Mouse (Mus musculus) spleen, adult 2 months (tissue): ENCODE data around the gene 4933405L10Rik.

Experiments used
- CTCF ChIP-seq: fragments of 200-500 bp; IDR thresholded peaks from 2 replicates; pipeline ENCODE4 v1.5.1; 2011; ENCODE audit warnings: mild to moderate bottlenecking, inconsistent platforms; ENCODE audit not compliant: insufficient read depth, insufficient read length, insufficient replicate concordance; ENCODE audit errors: extremely low read depth
- POLR2A ChIP-seq: fragments of 200-500 bp; IDR thresholded peaks from 2 replicates; pipeline ENCODE4 v1.6.1; 2011; ENCODE audit warnings: low read depth, low read length, inconsistent platforms

GRCm38 (mm10) chr8:105754688-105755087 lies 47.2 kb downstream of the 4933405L10Rik start:
- TF ChIP-seq POLR2A (no peak), CTCF (no peak)
